Comparison of ENCODE assay signal across 30 mouse cellular contexts in genomic region chr3:55473146-55473545, GRCm38 (mm10). TPM values are rescaled to one million over a fixed set of nuclear protein-coding genes. Genes with fewer than 3 reads are reported as not detected.
DNase-seq lines count a peak whose midpoint lies in the region; ATAC-seq and TF ChIP-seq lines count a peak whose summit lies in the region.
"Had no signal": no experiment of that assay in that cellular context is flagged by ENCODE, and none has a peak within 500 bp of the region (broad histone marks: within the 10 kb centered on the region; RNA-seq: fewer than 3 reads in every experiment).

No protein-coding gene starts in this region.

- no peak for TF ChIP-seq CTCF in cerebellum, adult 2 months (IDR thresholded peaks at IDR 0.05; ENCODE audit: borderline replicate concordance, insufficient read depth, low read depth, low read length)
- TF ChIP-seq CTCF in forebrain, postnatal 0 days (IDR thresholded peaks at IDR 0.05; ENCODE audit: low read depth), result no peak

- no peak overlapping the region for H3K4me2 ChIP-seq in forebrain, embryonic 14.5 days (ENCODE audit: low read length)
- no peak overlapping the region for H3K4me2 ChIP-seq in forebrain, postnatal 0 days (ENCODE audit: low read depth)
- H3K4me2 ChIP-seq in embryonic facial prominence, embryonic 14.5 days (ENCODE audit: low read depth, low read length), result no peak overlapping the region
- no peak overlapping the region for H3K4me2 ChIP-seq in limb, embryonic 11.5 days (ENCODE audit: low read depth, severe bottlenecking)
- no peak overlapping the region for H3K4me2 ChIP-seq in hindbrain, embryonic 12.5 days (replicated peaks)
- no peak overlapping the region for H3K4me2 ChIP-seq in midbrain, embryonic 13.5 days (replicated peaks)
- H3K4me2 ChIP-seq: embryonic facial prominence, embryonic 13.5 days; forebrain, embryonic 13.5 days; heart, embryonic 11.5 days; heart, embryonic 15.5 days; hindbrain, embryonic 15.5 days had no signal

- no peaks in the 10 kb centered on the region for H3K9me3 ChIP-seq in forebrain, embryonic 14.5 days (replicated peaks; ENCODE audit: control insufficient read depth, low read length)
- no peaks in the 10 kb centered on the region for H3K9me3 ChIP-seq in forebrain, postnatal 0 days (ENCODE audit: low read length)
- H3K9me3 ChIP-seq in embryonic facial prominence, embryonic 14.5 days (ENCODE audit: control insufficient read depth, low read length), result no peaks in the 10 kb centered on the region
- no peaks in the 10 kb centered on the region for H3K9me3 ChIP-seq in limb, embryonic 11.5 days (ENCODE audit: control insufficient read depth, low read length)
- H3K9me3 ChIP-seq in hindbrain, embryonic 12.5 days (replicated peaks), result no peaks in the 10 kb centered on the region
- H3K9me3 ChIP-seq in midbrain, embryonic 13.5 days, result no peaks in the 10 kb centered on the region
- H3K9me3 ChIP-seq: embryonic facial prominence, embryonic 13.5 days; forebrain, embryonic 13.5 days; heart, embryonic 15.5 days; hindbrain, embryonic 15.5 days had no signal

- no peaks in the 10 kb centered on the region for H3K36me3 ChIP-seq in forebrain, embryonic 14.5 days (ENCODE audit: control insufficient read depth, insufficient read depth, low read length)
- H3K36me3 ChIP-seq in forebrain, postnatal 0 days (ENCODE audit: insufficient read depth), result no peaks in the 10 kb centered on the region
- H3K36me3 ChIP-seq in embryonic facial prominence, embryonic 14.5 days (ENCODE audit: control insufficient read depth, insufficient read depth, low read length), result no peaks in the 10 kb centered on the region
- no peaks in the 10 kb centered on the region for H3K36me3 ChIP-seq in limb, embryonic 11.5 days (ENCODE audit: control insufficient read depth, insufficient read depth, low read length)
- H3K36me3 ChIP-seq in hindbrain, embryonic 12.5 days, result no peaks in the 10 kb centered on the region
- no peaks in the 10 kb centered on the region for H3K36me3 ChIP-seq in midbrain, embryonic 13.5 days
- H3K36me3 ChIP-seq: embryonic facial prominence, embryonic 13.5 days; G1E; heart, embryonic 15.5 days had no signal

- WGBS in cerebellum, adult 2 months, result 46% methylated on average over 6 of the region's 6 CpGs
- 60% methylated on average over 6 of the region's 6 CpGs for WGBS in forebrain, embryonic 14.5 days
- 52% methylated on average over 6 of the region's 6 CpGs for WGBS in forebrain, postnatal 0 days
- WGBS in embryonic facial prominence, embryonic 14.5 days, result 37% methylated on average over 6 of the region's 6 CpGs
- 23% methylated on average over 6 of the region's 6 CpGs for WGBS in limb, embryonic 11.5 days
- 67% methylated on average over 6 of the region's 6 CpGs for WGBS in hindbrain, embryonic 12.5 days
- WGBS in midbrain, embryonic 13.5 days, result 81% methylated on average over 6 of the region's 6 CpGs

- no peak for TF ChIP-seq POLR2A in cerebellum, adult 2 months (IDR thresholded peaks at IDR 0.05; ENCODE audit: borderline replicate concordance, insufficient read depth, low read length)

- no peak overlapping the region for H3K9ac ChIP-seq in forebrain, embryonic 14.5 days (ENCODE audit: low read length)
- H3K9ac ChIP-seq in forebrain, postnatal 0 days, result no peak overlapping the region
- no peak overlapping the region for H3K9ac ChIP-seq in embryonic facial prominence, embryonic 14.5 days (ENCODE audit: low read depth, low read length)
- no peak overlapping the region for H3K9ac ChIP-seq in limb, embryonic 11.5 days (ENCODE audit: low read length)
- H3K9ac ChIP-seq in hindbrain, embryonic 12.5 days, result no peak overlapping the region
- H3K9ac ChIP-seq in midbrain, embryonic 13.5 days (replicated peaks), result no peak overlapping the region
- H3K9ac ChIP-seq: embryonic facial prominence, embryonic 13.5 days; forebrain, embryonic 13.5 days; heart, embryonic 15.5 days; hindbrain, embryonic 15.5 days had no signal

- H3K4me1 ChIP-seq in cerebellum, adult 2 months (ENCODE audit: control insufficient read depth, insufficient read depth, low read length), result peaks cover 25% of the 10 kb centered on the region
- H3K4me1 ChIP-seq in forebrain, embryonic 14.5 days (ENCODE audit: control insufficient read depth, insufficient read depth, low read length), result 0 out of 2 replicates have a peak, but pooled peaks cover 5% of the 10 kb centered on the region
- no peaks in the 10 kb centered on the region for H3K4me1 ChIP-seq in forebrain, postnatal 0 days (ENCODE audit: insufficient read depth)
- peaks cover 2% of the 10 kb centered on the region; the same call in 1 of the 2 replicates for H3K4me1 ChIP-seq in embryonic facial prominence, embryonic 14.5 days (ENCODE audit: control insufficient read depth, insufficient read depth, low read length)
- peaks cover 11% of the 10 kb centered on the region for H3K4me1 ChIP-seq in limb, embryonic 11.5 days (ENCODE audit: control insufficient read depth, insufficient read depth, low read length)
- H3K4me1 ChIP-seq in hindbrain, embryonic 12.5 days, result no peaks in the 10 kb centered on the region
- peaks cover 6% of the 10 kb centered on the region; the same call in 1 of the 2 replicates for H3K4me1 ChIP-seq in midbrain, embryonic 13.5 days (replicated peaks)
- H3K4me1 ChIP-seq: heart, embryonic 15.5 days; hindbrain, embryonic 15.5 days had no signal

- peak overlapping the region; percentile 53; the same call in 1 of the 2 replicates for H3K27ac ChIP-seq in cerebellum, adult 2 months (ENCODE audit: insufficient read depth, low read length)
- no peak overlapping the region for H3K27ac ChIP-seq in forebrain, embryonic 14.5 days (ENCODE audit: low read depth, low read length)
- no peak overlapping the region for H3K27ac ChIP-seq in forebrain, postnatal 0 days (ENCODE audit: low read depth, low read length)
- no peak overlapping the region for H3K27ac ChIP-seq in embryonic facial prominence, embryonic 14.5 days (replicated peaks; ENCODE audit: low read depth, low read length)
- H3K27ac ChIP-seq in limb, embryonic 11.5 days (replicated peaks; ENCODE audit: low read depth, low read length), result peak overlapping the region; percentile 87; the same call in 1 of the 2 replicates
- no peak overlapping the region for H3K27ac ChIP-seq in hindbrain, embryonic 12.5 days
- H3K27ac ChIP-seq in midbrain, embryonic 13.5 days, result no peak overlapping the region
- H3K27ac ChIP-seq: embryonic facial prominence, embryonic 13.5 days; forebrain, embryonic 13.5 days; heart, adult 2 months; heart, embryonic 15.5 days; hindbrain, embryonic 15.5 days had no signal

- no peaks in the 10 kb centered on the region for H3K27me3 ChIP-seq in cerebellum, adult 2 months (ENCODE audit: control insufficient read depth, insufficient read depth, low read length)
- H3K27me3 ChIP-seq in forebrain, embryonic 14.5 days (replicated peaks; ENCODE audit: control insufficient read depth, insufficient read depth, low read length), result no peaks in the 10 kb centered on the region
- no peaks in the 10 kb centered on the region for H3K27me3 ChIP-seq in forebrain, postnatal 0 days (ENCODE audit: insufficient read depth, low read length)
- no peaks in the 10 kb centered on the region; the same call in 1 of the 2 replicates for H3K27me3 ChIP-seq in embryonic facial prominence, embryonic 14.5 days (replicated peaks; ENCODE audit: control insufficient read depth, insufficient read depth, low read length)
- H3K27me3 ChIP-seq in limb, embryonic 11.5 days (ENCODE audit: control insufficient read depth, insufficient read depth, low read length), result no peaks in the 10 kb centered on the region
- no peaks in the 10 kb centered on the region for H3K27me3 ChIP-seq in hindbrain, embryonic 12.5 days
- H3K27me3 ChIP-seq in midbrain, embryonic 13.5 days, result no peaks in the 10 kb centered on the region
- H3K27me3 ChIP-seq: embryonic facial prominence, embryonic 13.5 days; forebrain, embryonic 13.5 days; heart, embryonic 15.5 days; hindbrain, embryonic 15.5 days had no signal

- ATAC-seq in forebrain, embryonic 14.5 days, result 0 out of 2 replicates have a peak, but pooled peaks have one; percentile 46
- no peak for ATAC-seq in forebrain, postnatal 0 days
- peak; percentile 85; the same call in 1 of the 2 replicates for ATAC-seq in embryonic facial prominence, embryonic 14.5 days (ENCODE audit: low read depth)
- peak; percentile 92 for ATAC-seq in limb, embryonic 11.5 days (ENCODE audit: insufficient number of reproducible peaks, low FRiP score, low TSS enrichment, low read depth)
- ATAC-seq in hindbrain, embryonic 12.5 days (ENCODE audit: low FRiP score), result no peak
- no peak for ATAC-seq in midbrain, embryonic 13.5 days
- ATAC-seq: CD4-positive, CD25-positive, alpha-beta regulatory T cell, adult 4 months; forebrain, embryonic 13.5 days; inflammation-experienced regulatory T-cells, adult 6 months; intestine, postnatal 0 days had no signal

- no peak for DNase-seq in cerebellum, adult 2 months
- no peak for DNase-seq in cerebellum, adult 11 months
- no peak for DNase-seq in forebrain, embryonic 14.5 days (ENCODE audit: low spot score)
- DNase-seq in forebrain, postnatal 0 days, result no peak
- peak; percentile 24 for DNase-seq in embryonic facial prominence, embryonic 14.5 days (ENCODE audit: low spot score)
- peak; percentile 74 for DNase-seq in limb, embryonic 11.5 days (ENCODE audit: low spot score)
- DNase-seq: adrenal gland, postnatal 10 days; B cell, adult 2 months; cerebellum, adult 11-12 months; cerebellum, postnatal 25 days; gastrocnemius, postnatal 14 days; heart, adult 2 months; heart, postnatal 14 days had no signal

- H3K4me3 ChIP-seq in cerebellum, adult 2 months (replicated peaks; ENCODE audit: insufficient read depth, low read depth, low read length), result no peak overlapping the region
- H3K4me3 ChIP-seq in forebrain, embryonic 14.5 days (ENCODE audit: low read depth, low read length), result no peak overlapping the region
- no peak overlapping the region for H3K4me3 ChIP-seq in forebrain, postnatal 0 days (ENCODE audit: low read depth, low read length)
- no peak overlapping the region for H3K4me3 ChIP-seq in embryonic facial prominence, embryonic 14.5 days (ENCODE audit: low read depth, low read length)
- no peak overlapping the region for H3K4me3 ChIP-seq in limb, embryonic 11.5 days (ENCODE audit: low read depth, low read length)
- H3K4me3 ChIP-seq in hindbrain, embryonic 12.5 days, result no peak overlapping the region
- H3K4me3 ChIP-seq in midbrain, embryonic 13.5 days (replicated peaks), result no peak overlapping the region
- H3K4me3 ChIP-seq: embryonic facial prominence, embryonic 13.5 days; forebrain, embryonic 13.5 days; heart, adult 2 months; heart, embryonic 15.5 days; hindbrain, embryonic 15.5 days had no signal

RNA-seq across cellular contexts. Expression of gene Gm21954, which starts 1.1 kb away (rescaled TPM):
- polyA plus RNA-seq in cerebellum, adult 2 months (2012; rRNA removed), result not detected in 2 replicates
- polyA plus RNA-seq in forebrain, embryonic 14.5 days (2014; fragmentation: Nextera tagmentation; extraction: Ambion mirVana), result not detected in 2 replicates
- total RNA-seq in forebrain, postnatal 0 days (2014; rRNA removed), result not detected in 2 replicates
- not detected in 2 replicates for polyA plus RNA-seq in forebrain, postnatal 0 days (2015; fragmentation: Nextera tagmentation; extraction: Ambion mirVana)
- polyA plus RNA-seq in embryonic facial prominence, embryonic 14.5 days (2014; fragmentation: Nextera tagmentation; extraction: Ambion mirVana), result not detected in 2 replicates
- polyA plus RNA-seq in limb, embryonic 11.5 days (2014; fragmentation: Nextera tagmentation; extraction: Ambion mirVana), result not detected in 2 replicates
- not detected in 2 replicates for polyA plus RNA-seq in hindbrain, embryonic 12.5 days (2016; fragmentation: Nextera tagmentation; extraction: Ambion mirVana)
- not detected in 2 replicates for polyA plus RNA-seq in midbrain, embryonic 13.5 days (2015; fragmentation: Nextera tagmentation; extraction: Ambion mirVana)
- total RNA-seq: adrenal gland, postnatal 10 days; adrenal gland, postnatal 4 days; G1E; gastrocnemius, adult 18-20 months; gastrocnemius, postnatal 14 days; heart, adult 2 months; heart, postnatal 14 days; hematopoietic stem cell, adult 5-6 weeks had no signal
- polyA plus RNA-seq: brain, embryonic 14.5 days; CD4-positive, CD25-positive, alpha-beta regulatory T cell, adult 4 months; embryonic facial prominence, embryonic 13.5 days; forebrain, embryonic 13.5 days; frontal cortex, adult 2 months; G1E; gonadal fat pad, adult 2 months; heart, adult 2 months; heart, embryonic 11.5 days; heart, embryonic 15.5 days; hindbrain, embryonic 15.5 days; inflammation-experienced regulatory T-cells, adult 6 months; intestine, postnatal 0 days had no signal

Comparison
In these comparisons a context has a peak if more than half of its experiments do, and no peak if none do; other contexts are left out.
1. ATAC-seq: peak in forebrain, embryonic 14.5 days (single experiment), embryonic facial prominence, embryonic 14.5 days (single experiment) and limb, embryonic 11.5 days (single experiment); none in forebrain, postnatal 0 days (single experiment), hindbrain, embryonic 12.5 days (single experiment) and midbrain, embryonic 13.5 days (single experiment).
2. DNase-seq: peak in embryonic facial prominence, embryonic 14.5 days (single experiment) and limb, embryonic 11.5 days (single experiment); none in cerebellum, adult 2 months (0 of 2), cerebellum, adult 11 months (single experiment), forebrain, embryonic 14.5 days (single experiment) and forebrain, postnatal 0 days (single experiment).
3. H3K27ac ChIP-seq: peak in cerebellum, adult 2 months (single experiment) and limb, embryonic 11.5 days (single experiment); none in forebrain, embryonic 14.5 days (single experiment), forebrain, postnatal 0 days (single experiment), embryonic facial prominence, embryonic 14.5 days (single experiment), hindbrain, embryonic 12.5 days (single experiment) and midbrain, embryonic 13.5 days (single experiment).